Mouse (Mus musculus) adipose tissue, adult 10 weeks (tissue): ENCODE results near the gene Apobr. TPM values are rescaled to one million over a fixed set of nuclear protein-coding genes. Genes with fewer than 3 reads are reported as not detected.

Experiments
- polyA plus RNA-seq: library from polyadenylated mRNA; stranded (reverse); fragments of 350-450 nt; fragmentation: Illumina TruSeq; extraction: RNeasy Lipid Tissue Mini Kit (QIAGEN cat#74804); gene quantifications from one replicate; pipeline ENCODE4 v1.2.3, GENCODE M21; 2014; ENCODE audit warnings: low read depth, low replicate concordance

Apobr gene
- polyA plus RNA-seq, result 34.2 TPM

DNA sequence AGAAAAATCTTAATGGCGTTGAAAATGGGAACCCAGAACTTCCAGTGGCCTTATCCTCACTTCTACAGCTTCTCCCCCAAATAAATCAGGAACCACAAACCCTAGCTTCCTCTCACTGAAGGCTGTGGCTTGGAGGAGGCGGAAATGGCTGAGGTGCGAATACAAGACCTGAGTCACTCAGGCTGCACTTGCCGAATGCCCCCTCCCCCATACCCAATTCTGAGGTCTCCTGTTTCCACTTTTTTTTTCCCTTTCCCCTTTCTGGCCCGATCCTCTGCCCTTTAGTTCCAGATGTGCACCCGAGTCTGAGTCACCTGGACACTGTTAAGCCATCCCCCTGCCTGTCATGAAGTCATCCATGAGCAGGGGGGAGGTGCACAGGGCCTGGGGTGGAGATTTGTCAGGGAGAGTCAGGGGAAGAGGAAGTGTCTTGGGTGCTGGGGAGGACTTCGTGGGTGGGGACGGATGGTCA, at the start of gene Apobr:
TSS of gene Apobr (plus strand) at position 437 of the 472 bp plus-strand sequence.

DNA sequence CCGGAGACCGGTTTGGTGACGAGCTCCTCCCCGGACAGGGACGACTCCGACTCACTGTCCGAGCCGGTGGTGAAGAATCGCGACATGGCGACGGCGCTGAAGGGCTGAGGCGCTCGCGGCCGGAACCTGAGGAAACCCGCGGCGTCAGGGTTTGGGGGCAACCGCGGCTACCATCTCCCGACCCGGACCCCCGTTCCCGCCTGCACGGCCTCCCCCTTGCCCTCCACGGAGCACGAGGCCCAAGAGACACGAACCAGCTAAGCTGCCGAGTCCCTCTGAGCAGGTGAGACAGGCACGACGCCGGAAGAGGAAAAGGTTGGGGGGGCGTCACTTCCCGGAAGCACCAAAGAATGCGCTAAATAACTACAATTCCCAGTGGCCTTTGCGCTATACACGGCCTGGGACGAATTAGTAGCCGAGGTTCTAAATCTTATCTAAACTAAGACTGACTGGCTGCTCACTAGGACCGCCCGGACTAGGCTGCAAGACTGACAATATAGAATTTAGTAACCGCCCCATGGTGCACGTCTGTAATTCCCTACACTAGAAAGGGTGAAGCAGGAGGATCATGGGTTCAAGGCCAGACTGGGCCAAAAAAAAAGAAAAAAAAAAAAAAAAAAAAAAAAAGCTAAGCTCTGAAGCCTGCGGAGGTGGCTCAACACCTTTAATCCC, 18.5 kb upstream of the Apobr start, which contains the start of gene Eif3c:
TSS of gene Eif3c (minus strand) at position 318 of the 672 bp plus-strand sequence.

DNA sequence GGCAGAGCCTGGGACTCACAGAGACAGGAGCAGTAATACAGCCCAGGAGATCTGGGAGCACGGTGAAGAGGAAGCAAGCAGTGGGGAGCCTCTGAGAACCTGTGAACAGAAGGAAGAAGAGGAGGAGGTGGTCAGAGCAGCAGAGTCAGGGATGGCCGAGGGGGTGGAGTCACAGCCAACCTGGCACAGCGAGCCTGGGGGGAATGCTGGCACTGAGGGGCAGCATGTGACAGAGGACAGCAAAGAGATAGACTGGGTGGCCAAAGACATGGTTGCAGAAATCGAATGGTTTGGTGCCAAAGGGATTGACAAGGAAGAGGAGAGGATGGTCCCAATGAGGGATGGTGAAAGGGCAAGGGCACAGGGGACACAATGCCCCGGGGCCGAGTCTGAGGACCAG, 975 bp downstream of the Apobr start, which contains the start of gene Cln3:
TSS of gene Cln3 (minus strand) at position 101 of the 400 bp plus-strand sequence.

DNA sequence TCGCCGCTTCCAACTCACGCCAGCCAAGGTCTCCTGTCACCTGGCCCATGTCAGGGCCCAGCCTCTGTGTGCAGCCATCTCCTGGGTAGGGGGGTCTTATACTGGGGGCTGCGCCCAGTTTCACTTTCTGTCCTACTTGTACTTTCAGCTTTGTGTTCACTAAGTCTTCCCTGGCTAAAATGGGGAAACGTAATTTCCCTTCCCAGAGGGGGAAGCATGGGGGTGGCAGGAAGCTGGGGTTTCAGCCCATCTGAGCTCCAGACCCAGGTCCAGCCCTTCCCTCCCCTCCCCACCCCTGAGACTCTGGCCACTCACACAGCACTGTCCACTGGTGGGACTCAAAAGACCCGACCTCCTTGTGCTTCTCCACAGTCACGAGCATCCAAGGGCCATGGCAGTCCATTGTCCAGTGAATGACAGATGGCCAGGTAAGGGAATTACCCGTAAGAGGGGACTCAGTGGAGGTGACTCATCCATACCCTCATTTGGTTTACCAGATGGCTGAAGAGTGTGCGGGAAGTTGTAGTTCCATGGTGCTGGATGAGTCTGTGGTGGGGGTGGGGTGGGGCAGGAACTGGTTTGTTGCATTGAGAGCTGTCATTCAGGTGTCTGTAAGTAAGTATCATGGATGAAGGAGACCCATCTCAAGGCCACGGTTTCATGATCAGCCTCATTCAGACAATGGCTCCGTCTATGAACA, 10.3 kb downstream of the Apobr start, which contains the start of gene Il27:
TSS of gene Il27 (minus strand) at position 80 of the 700 bp plus-strand sequence.

DNA sequence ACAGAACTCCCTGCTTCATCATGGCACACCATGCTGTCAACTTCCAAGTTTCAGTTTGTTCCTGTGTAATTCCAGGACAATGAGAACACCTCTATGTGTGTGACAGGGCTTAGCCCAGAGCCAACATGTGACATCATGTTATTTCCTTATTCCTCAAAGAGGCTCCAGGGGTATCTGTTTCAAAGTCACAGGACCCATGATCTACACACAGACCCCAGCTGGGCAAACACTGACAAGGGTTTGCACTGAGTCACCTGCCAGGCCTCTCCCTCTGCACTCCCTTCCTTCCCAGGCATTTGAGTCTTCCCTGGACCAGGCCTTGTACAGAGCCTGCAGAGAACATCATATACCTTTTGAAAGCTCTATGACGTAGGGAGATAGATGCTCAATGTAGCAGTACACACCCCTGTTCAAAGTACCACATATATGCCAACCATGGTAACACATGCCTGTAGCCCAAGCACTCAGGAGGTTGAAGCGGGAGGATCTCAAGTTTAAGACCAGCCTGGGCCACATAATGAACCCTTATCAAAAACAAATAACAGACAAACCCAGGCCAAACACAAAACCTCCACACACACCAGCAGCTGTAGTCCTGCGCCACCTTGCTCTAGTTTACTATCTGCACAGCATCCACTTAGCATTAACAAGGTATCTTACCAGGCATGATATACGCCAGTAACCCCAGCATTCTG, 46.2 kb downstream of the Apobr start, which contains the start of gene Nupr1:
TSS of gene Nupr1 (minus strand) at position 38 of the 695 bp plus-strand sequence.

Other genes with a start within 250 kb of the Apobr start
- 8.0 TPM for gene Lat, start 215.4 kb upstream of the Apobr start, polyA plus RNA-seq
- gene Spns1, start 207.5 kb upstream of the Apobr start, polyA plus RNA-seq, result 38.3 TPM
- gene Nfatc2ip, start 188.2 kb upstream of the Apobr start, polyA plus RNA-seq, result 6.3 TPM
- 0.32 TPM for gene Cd19, start 170.1 kb upstream of the Apobr start, polyA plus RNA-seq
- gene Rabep2, start 156.2 kb upstream of the Apobr start, polyA plus RNA-seq, result 23.2 TPM
- 0.65 TPM for gene Atp2a1, start 121.8 kb upstream of the Apobr start, polyA plus RNA-seq
- gene Sh2b1, start 109.5 kb upstream of the Apobr start, polyA plus RNA-seq, result 33.4 TPM
- gene Tufm, start 97.6 kb upstream of the Apobr start, polyA plus RNA-seq, result 73.7 TPM
- gene Atxn2l, start 81.5 kb upstream of the Apobr start, polyA plus RNA-seq, result 84.6 TPM
- gene Eif3c, start 18.5 kb upstream of the Apobr start, polyA plus RNA-seq, result 119 TPM
- gene Cln3, start 875 bp downstream of the Apobr start, polyA plus RNA-seq, result 55.2 TPM
- 0.42 TPM for gene Il27, start 10.0 kb downstream of the Apobr start, polyA plus RNA-seq
- gene Nupr1, start 45.9 kb downstream of the Apobr start, polyA plus RNA-seq, result 112 TPM
- 23.6 TPM for gene Sgf29, start 64.4 kb downstream of the Apobr start, polyA plus RNA-seq
- gene Sult1a1, start 91.5 kb downstream of the Apobr start, polyA plus RNA-seq, result 157 TPM
- 28.1 TPM for gene Bola2, start 110.5 kb downstream of the Apobr start, polyA plus RNA-seq
- 15.2 TPM for gene Slx1b, start 110.8 kb downstream of the Apobr start, polyA plus RNA-seq
- gene Coro1a, start 122.8 kb downstream of the Apobr start, polyA plus RNA-seq, result 29.4 TPM
- 92.1 TPM for gene Mapk3, start 174.7 kb downstream of the Apobr start, polyA plus RNA-seq
- gene Gdpd3, start 181.4 kb downstream of the Apobr start, polyA plus RNA-seq, result 3.7 TPM
- 135 TPM for gene Ypel3, start 192.0 kb downstream of the Apobr start, polyA plus RNA-seq
- 1.4 TPM for gene Tbx6, start 196.5 kb downstream of the Apobr start, polyA plus RNA-seq
- 76.2 TPM for gene Ppp4c, start 207.6 kb downstream of the Apobr start, polyA plus RNA-seq
- 5.7 TPM for gene Fam57b, start 212.7 kb downstream of the Apobr start, polyA plus RNA-seq
- gene 4930451I11Rik, start 246.7 kb downstream of the Apobr start, polyA plus RNA-seq, result 1.2 TPM